Mouse (Mus musculus) limb, embryonic 13.5 days (tissue): ENCODE measurements at regions not wholly inside any gene's neighbourhood (a gene's known extent, or its start where the extent isn't known, plus 50 kb on each side); places are given as distances from the start of the nearest gene placed in this dataset.

ENCODE experiments used
- ATAC-seq: fragments of 200-750 bp; cut with Nextera tagmentation; 2 replicates; pipeline ENCODE4 v1.8.0; 2017; ENCODE audit warnings: low read depth, moderate number of reproducible peaks, moderate TSS enrichment; ENCODE audit not compliant: low FRiP score
- H3K27ac ChIP-seq: fragments of 300-500 bp; sonication (generic); 2 replicates; pipeline ENCODE4 v1.5.1; 2015; ENCODE audit warnings: inconsistent platforms, mild to moderate bottlenecking, moderate library complexity
- H3K27me3 ChIP-seq: fragments of 300-500 bp; sonication (generic); 2 replicates; pipeline ENCODE4 v1.6.1; 2015; ENCODE audit warnings: mild to moderate bottlenecking, inconsistent platforms
- H3K36me3 ChIP-seq: fragments of 300-500 bp; sonication (generic); 2 replicates; pipeline ENCODE4 v1.6.1; 2015; ENCODE audit warnings: inconsistent platforms, mild to moderate bottlenecking, moderate library complexity
- H3K4me1 ChIP-seq: fragments of 300-500 bp; sonication (generic); 2 replicates; pipeline ENCODE4 v1.6.1; 2015; ENCODE audit warnings: inconsistent platforms
- H3K4me2 ChIP-seq: fragments of 300-500 bp; sonication (generic); replicated peaks from 2 replicates; pipeline ENCODE4 v1.6.1; 2015; ENCODE audit warnings: inconsistent platforms, mild to moderate bottlenecking, moderate library complexity
- H3K4me3 ChIP-seq: fragments of 300-500 bp; sonication (generic); 2 replicates; pipeline ENCODE4 v1.5.1; 2015; ENCODE audit warnings: moderate library complexity, mild to moderate bottlenecking, inconsistent platforms
- H3K9ac ChIP-seq: fragments of 300-500 bp; sonication (generic); 2 replicates; pipeline ENCODE4 v1.6.1; 2015; ENCODE audit warnings: mild to moderate bottlenecking, inconsistent platforms
- H3K9me3 ChIP-seq: fragments of 300-500 bp; sonication (generic); 2 replicates; pipeline ENCODE4 v1.6.1; 2016; ENCODE audit warnings: inconsistent platforms
- WGBS: fragments of 180-500 bp; shearing (Covaris S2); methylation state at CpG from one replicate; pipeline ENCODE4 v1.1.7; 2015; 5-methylcytosine and 5-hydroxymethylcytosine counted together

GRCm38 (mm10) chr3:41350331-41350730, 205.2 kb upstream of the Jade1 start:
- Histone ChIP-seq H3K4me3 (no peak overlapping the region), H3K9me3 (no peaks in the 10 kb centered on the region), H3K27me3 (no peaks in the 10 kb centered on the region), H3K27ac (no peak overlapping the region), H3K36me3 (no peaks in the 10 kb centered on the region), H3K9ac (no peak overlapping the region), H3K4me2 (no peak overlapping the region), H3K4me1 (peaks cover 4% of the 10 kb centered on the region; the same call in 1 of the 2 replicates)
- no peak for ATAC-seq
- 63% methylated on average over 3 of the region's 3 CpGs for WGBS

GRCm38 (mm10) chr3:41348795-41349194, 206.7 kb upstream of the Jade1 start:
- peaks cover 4% of the 10 kb centered on the region; the same call in 1 of the 2 replicates for H3K4me1 ChIP-seq
- no peaks in the 10 kb centered on the region for H3K9me3 ChIP-seq
- H3K4me3 ChIP-seq = no peak overlapping the region
- H3K27me3 ChIP-seq = no peaks in the 10 kb centered on the region
- H3K27ac ChIP-seq = no peak overlapping the region
- no peak overlapping the region for H3K9ac ChIP-seq
- 70% methylated on average over 1 of the region's 1 CpGs for WGBS
- H3K36me3 ChIP-seq = no peaks in the 10 kb centered on the region
- ATAC-seq = no peak
- H3K4me2 ChIP-seq = no peak overlapping the region

- Histone ChIP-seq H3K4me3 (no peak overlapping the region), H3K4me1 (no peaks in the 10 kb centered on the region), H3K36me3 (no peaks in the 10 kb centered on the region), H3K27me3 (no peaks in the 10 kb centered on the region), H3K9me3 (no peaks in the 10 kb centered on the region), H3K9ac (no peak overlapping the region), H3K27ac (no peak overlapping the region), H3K4me2 (no peak overlapping the region)
- WGBS = 66% methylated on average over 5 of the region's 5 CpGs
- ATAC-seq = no peak
Observed at GRCm38 (mm10) chr3:41346863-41347262, 208.7 kb upstream of the Jade1 start.

- Histone ChIP-seq H3K4me3 (no peak overlapping the region), H3K4me1 (no peaks in the 10 kb centered on the region), H3K27ac (no peak overlapping the region), H3K9ac (no peak overlapping the region), H3K9me3 (no peaks in the 10 kb centered on the region), H3K36me3 (no peaks in the 10 kb centered on the region), H3K27me3 (no peaks in the 10 kb centered on the region), H3K4me2 (no peak overlapping the region)
- ATAC-seq = no peak
- WGBS = 75% methylated on average over 2 of the region's 2 CpGs
Observed at GRCm38 (mm10) chr3:41343431-41343830, 212.1 kb upstream of the Jade1 start.

GRCm38 (mm10) chr3:41332481-41332880, 223.1 kb upstream of the Jade1 start:
- Histone ChIP-seq H3K9ac (no peak overlapping the region), H3K4me2 (no peak overlapping the region), H3K27ac (peak overlapping the region; percentile 1; the same call in 1 of the 2 replicates), H3K4me3 (no peak overlapping the region), H3K36me3 (no peaks in the 10 kb centered on the region), H3K27me3 (no peaks in the 10 kb centered on the region), H3K4me1 (peaks cover 5% of the 10 kb centered on the region), H3K9me3 (0 out of 2 replicates have a peak, but pooled peaks cover 3% of the 10 kb centered on the region)
- ATAC-seq = peak; percentile 36; the same call in 1 of the 2 replicates
- WGBS = 43% methylated on average over 7 of the region's 7 CpGs

GRCm38 (mm10) chr3:41330356-41330755, 225.2 kb upstream of the Jade1 start:
- peaks cover 10% of the 10 kb centered on the region for H3K4me1 ChIP-seq
- no peak overlapping the region for H3K27ac ChIP-seq
- H3K36me3 ChIP-seq = no peaks in the 10 kb centered on the region
- no peak for ATAC-seq
- WGBS = 74% methylated on average over 5 of the region's 5 CpGs
- 0 out of 2 replicates have a peak, but pooled peaks cover 3% of the 10 kb centered on the region for H3K9me3 ChIP-seq
- H3K4me2 ChIP-seq = no peak overlapping the region
- no peak overlapping the region for H3K9ac ChIP-seq
- H3K27me3 ChIP-seq = no peaks in the 10 kb centered on the region
- H3K4me3 ChIP-seq = no peak overlapping the region

GRCm38 (mm10) chr3:41328828-41329227, 226.7 kb upstream of the Jade1 start:
- no peaks in the 10 kb centered on the region for H3K27me3 ChIP-seq
- H3K4me2 ChIP-seq = no peak overlapping the region
- no peaks in the 10 kb centered on the region for H3K36me3 ChIP-seq
- 88% methylated on average over 1 of the region's 1 CpGs for WGBS
- H3K9me3 ChIP-seq = 0 out of 2 replicates have a peak, but pooled peaks cover under 1% of the 10 kb centered on the region
- H3K4me3 ChIP-seq = no peak overlapping the region
- H3K9ac ChIP-seq = no peak overlapping the region
- H3K27ac ChIP-seq = no peak overlapping the region
- ATAC-seq = no peak
- peaks cover 10% of the 10 kb centered on the region for H3K4me1 ChIP-seq

GRCm38 (mm10) chr3:41326211-41327104, 229.1 kb upstream of the Jade1 start:
- Histone ChIP-seq H3K4me3 (no peak overlapping the region), H3K9ac (no peak overlapping the region), H3K27me3 (0 out of 2 replicates have a peak, but pooled peaks cover 3% of the 10 kb centered on the region), H3K27ac (no peak overlapping the region), H3K4me1 (peaks cover 5% of the 10 kb centered on the region; the same call in 1 of the 2 replicates), H3K36me3 (no peaks in the 10 kb centered on the region), H3K4me2 (no peak overlapping the region), H3K9me3 (no peaks in the 10 kb centered on the region)
- no peak for ATAC-seq
- whole genome bisulfite sequencing = 73% methylated on average over 12 of the region's 12 CpGs

GRCm38 (mm10) chr3:41321808-41322207, 233.7 kb upstream of the Jade1 start:
- Histone ChIP-seq H3K9me3 (no peaks in the 10 kb centered on the region), H3K4me2 (no peak overlapping the region), H3K4me3 (no peak overlapping the region), H3K36me3 (no peaks in the 10 kb centered on the region), H3K4me1 (peaks cover 32% of the 10 kb centered on the region), H3K9ac (no peak overlapping the region), H3K27ac (no peak overlapping the region), H3K27me3 (peaks cover 26% of the 10 kb centered on the region)
- 88% methylated on average over 1 of the region's 1 CpGs for WGBS
- no peak for ATAC-seq

GRCm38 (mm10) chr3:41319214-41319856, 236.2 kb upstream of the Jade1 start:
- H3K9me3 ChIP-seq = no peaks in the 10 kb centered on the region; the same call in 1 of the 2 replicates
- H3K36me3 ChIP-seq = no peaks in the 10 kb centered on the region
- H3K9ac ChIP-seq = no peak overlapping the region
- no peak overlapping the region for H3K4me3 ChIP-seq
- peak; percentile 66 for ATAC-seq
- H3K27ac ChIP-seq = no peak overlapping the region
- H3K4me1 ChIP-seq = peaks cover 27% of the 10 kb centered on the region
- WGBS = 23% methylated on average over 5 of the region's 5 CpGs
- no peak overlapping the region for H3K4me2 ChIP-seq
- peaks cover 32% of the 10 kb centered on the region for H3K27me3 ChIP-seq

- no peak overlapping the region for H3K4me3 ChIP-seq
- H3K4me2 ChIP-seq = peak overlapping the region; percentile 21
- H3K9me3 ChIP-seq = no peaks in the 10 kb centered on the region; the same call in 1 of the 2 replicates
- no peak overlapping the region for H3K27ac ChIP-seq
- no peaks in the 10 kb centered on the region for H3K36me3 ChIP-seq
- peaks cover 32% of the 10 kb centered on the region for H3K27me3 ChIP-seq
- peak; percentile 48 for ATAC-seq
- H3K9ac ChIP-seq = no peak overlapping the region
- WGBS = 15% methylated on average over 12 of the region's 12 CpGs
- H3K4me1 ChIP-seq = peaks cover 27% of the 10 kb centered on the region
Observed at GRCm38 (mm10) chr3:41318232-41319131, 235.6 kb upstream of the Pgrmc2 start.
